Mouse (Mus musculus): ENCODE measurements at regions not wholly inside any gene's neighbourhood (a gene's known extent, or its start where the extent isn't known, plus 50 kb on each side); places are given as distances from the start of the nearest gene placed in this dataset.

DNA sequence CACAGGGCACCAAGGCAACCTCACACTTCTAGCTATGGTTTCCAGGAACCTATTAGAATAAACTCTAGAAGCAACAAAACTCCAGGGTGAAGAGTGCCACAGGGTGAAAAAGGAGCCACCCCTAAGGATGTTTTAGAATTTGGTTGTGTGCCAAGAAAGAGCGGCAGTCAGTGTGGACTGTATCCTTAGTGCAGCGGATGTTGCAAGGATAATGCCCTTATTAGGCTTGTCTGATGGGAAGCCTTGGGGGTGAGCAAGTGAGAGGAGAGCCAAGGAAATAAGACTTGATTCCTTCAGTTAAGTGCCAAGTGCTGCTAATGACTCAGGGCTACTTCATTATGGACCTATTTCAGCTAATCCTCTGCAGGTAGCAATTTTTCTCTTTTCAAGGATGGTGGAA, 197.1 kb upstream of the Il12b start:
- no peaks in the 10 kb centered on the region for H3K27me3 ChIP-seq (ENCODE audit: control insufficient read depth, insufficient read depth, insufficient read length)
- no peak overlapping the region for H3ac ChIP-seq (ENCODE audit: control insufficient read depth, insufficient read length)
- no peaks in the 10 kb centered on the region for H3K79me2 ChIP-seq (ENCODE audit: control insufficient read depth, insufficient read depth)
- TF ChIP-seq POLR2AphosphoS2 (IDR thresholded peaks at IDR 0.05; ENCODE audit: insufficient read length, low read depth) = no peak
- no peak for TF ChIP-seq POLR2A (IDR thresholded peaks at IDR 0.05; ENCODE audit: insufficient read length, low read depth)
- no peak for TF ChIP-seq SRF (IDR thresholded peaks at IDR 0.05; ENCODE audit: control insufficient read depth, insufficient read length, low read depth)
- no peak for TF ChIP-seq TCF3 (IDR thresholded peaks at IDR 0.05; ENCODE audit: insufficient read length, low read depth)
- no peak for TF ChIP-seq MYOG (IDR thresholded peaks at IDR 0.05; ENCODE audit: control insufficient read depth in 1 of 3, insufficient read depth in 1 of 3, insufficient read length in 2 of 3, low read depth in 2 of 3)
- TF ChIP-seq E2F4 (IDR thresholded peaks at IDR 0.05; ENCODE audit: insufficient read depth) = no peak
- TF ChIP-seq TCF12 (IDR thresholded peaks at IDR 0.05; ENCODE audit: insufficient read depth, poor library complexity, severe bottlenecking) = no peak
- no peak for TF ChIP-seq REST (IDR thresholded peaks at IDR 0.05; ENCODE audit: insufficient read depth, insufficient read length)
- TF ChIP-seq USF1 (IDR thresholded peaks at IDR 0.05; ENCODE audit: low read depth) = no peak
- TF ChIP-seq MAX (IDR thresholded peaks at IDR 0.05; ENCODE audit: low read depth) = no peak
- TF ChIP-seq CEBPB (IDR thresholded peaks at IDR 0.05; ENCODE audit: insufficient read depth, poor library complexity, severe bottlenecking) = no peak
- TF ChIP-seq MYOD1 (IDR thresholded peaks at IDR 0.05; ENCODE audit: control insufficient read depth in 1 of 3, insufficient read length in 2 of 3, low read depth in 2 of 3) = no peak
- no peak overlapping the region for H3K4me2 ChIP-seq (ENCODE audit: low read depth)
- H3K36me3 ChIP-seq (ENCODE audit: control insufficient read depth, insufficient read depth) = no peaks in the 10 kb centered on the region
- H3K4me3 ChIP-seq = no peak overlapping the region

DNA sequence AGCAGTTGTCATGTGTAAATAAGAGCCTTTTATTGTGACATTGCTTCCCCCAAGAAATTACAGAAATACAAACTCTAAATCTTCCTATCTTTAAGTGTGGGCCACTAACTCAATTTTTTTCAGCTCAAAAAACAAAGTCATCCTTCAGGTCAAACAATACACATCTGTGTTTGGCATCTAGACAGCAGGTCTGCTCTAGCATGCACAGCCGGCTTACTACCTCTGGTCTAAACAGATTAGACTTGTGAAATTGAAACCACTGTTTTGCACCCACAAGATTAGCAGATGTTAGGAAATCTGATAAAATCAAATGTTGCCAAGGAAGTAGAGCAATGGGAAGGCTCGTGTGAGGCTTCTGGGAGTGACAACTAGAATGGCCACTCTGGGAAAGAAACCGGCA, 195.5 kb upstream of the Il12b start:
- TF ChIP-seq USF1 (IDR thresholded peaks at IDR 0.05; ENCODE audit: low read depth) (no peak), MYOG (IDR thresholded peaks at IDR 0.05; ENCODE audit: control insufficient read depth in 1 of 3, insufficient read depth in 1 of 3, insufficient read length in 2 of 3, low read depth in 2 of 3) (no peak), SRF (IDR thresholded peaks at IDR 0.05; ENCODE audit: control insufficient read depth, insufficient read length, low read depth) (no peak), POLR2A (IDR thresholded peaks at IDR 0.05; ENCODE audit: insufficient read length, low read depth) (no peak), MAX (IDR thresholded peaks at IDR 0.05; ENCODE audit: low read depth) (no peak)
- Histone ChIP-seq H3K79me2 (ENCODE audit: control insufficient read depth, insufficient read depth) (no peaks in the 10 kb centered on the region), H3K4me2 (ENCODE audit: low read depth) (peak overlapping the region; percentile 13)

GRCm38 (mm10) chr11:44206866-44207265, 193.0 kb upstream of the Il12b start:
- no peak overlapping the region for H3K4me2 ChIP-seq (ENCODE audit: low read depth)
- TF ChIP-seq MYOD1 (IDR thresholded peaks at IDR 0.05; ENCODE audit: control insufficient read depth in 1 of 3, insufficient read length in 2 of 3, low read depth in 2 of 3) (no peak), MAX (IDR thresholded peaks at IDR 0.05; ENCODE audit: low read depth) (no peak), TCF12 (IDR thresholded peaks at IDR 0.05; ENCODE audit: insufficient read depth, poor library complexity, severe bottlenecking) (no peak), POLR2A (IDR thresholded peaks at IDR 0.05; ENCODE audit: insufficient read length, low read depth) (no peak), MYOG (IDR thresholded peaks at IDR 0.05; ENCODE audit: control insufficient read depth in 1 of 3, insufficient read depth in 1 of 3, insufficient read length in 2 of 3, low read depth in 2 of 3) (no peak)
- H3K36me3 ChIP-seq (ENCODE audit: control insufficient read depth, insufficient read depth) = no peaks in the 10 kb centered on the region
- H3ac ChIP-seq (ENCODE audit: control insufficient read depth, insufficient read length) = no peak overlapping the region
- H3K79me2 ChIP-seq (ENCODE audit: control insufficient read depth, insufficient read depth) = no peaks in the 10 kb centered on the region
- H3K4me3 ChIP-seq = no peak overlapping the region
- no peaks in the 10 kb centered on the region for H3K27me3 ChIP-seq (ENCODE audit: control insufficient read depth, insufficient read depth, insufficient read length)

More for the DNA sequence above, 195.5 kb upstream of the Il12b start:
- no peak overlapping the region for H3ac ChIP-seq (ENCODE audit: control insufficient read depth, insufficient read length)
- no peaks in the 10 kb centered on the region for H3K27me3 ChIP-seq (ENCODE audit: control insufficient read depth, insufficient read depth, insufficient read length)
- no peak overlapping the region for H3K4me3 ChIP-seq
- H3K36me3 ChIP-seq (ENCODE audit: control insufficient read depth, insufficient read depth) = no peaks in the 10 kb centered on the region

DNA sequence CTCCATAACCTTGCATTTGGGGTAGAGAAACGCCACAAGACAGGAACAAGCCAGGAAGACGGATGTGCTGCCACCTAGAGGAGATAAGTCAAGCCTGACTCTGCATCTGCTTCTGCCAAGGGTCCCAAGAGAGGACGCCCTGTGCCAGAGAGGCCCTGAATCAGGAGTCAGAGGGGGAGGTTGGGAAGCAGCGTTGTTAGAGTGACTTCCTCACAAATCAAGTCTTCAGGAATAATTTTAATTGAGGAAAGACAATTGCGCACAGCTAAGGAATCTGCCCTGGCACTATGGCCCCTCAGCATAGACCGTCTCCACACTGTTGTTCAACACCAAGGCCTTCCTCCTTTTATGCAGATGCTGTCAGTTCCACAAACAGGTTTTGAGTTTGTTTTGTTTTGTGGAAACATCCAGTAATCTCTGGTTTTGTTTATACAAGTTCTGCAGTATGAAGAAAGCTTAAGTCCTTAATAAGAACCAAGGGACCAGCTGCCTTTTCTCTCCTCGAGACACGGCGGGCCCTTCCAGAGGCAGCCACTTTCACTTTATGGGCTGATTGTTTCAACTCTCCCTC, 187.9 kb upstream of the Il12b start:
- no peak for TF ChIP-seq CEBPB (IDR thresholded peaks at IDR 0.05; ENCODE audit: insufficient read depth, poor library complexity, severe bottlenecking)
- no peak for TF ChIP-seq E2F4 (IDR thresholded peaks at IDR 0.05; ENCODE audit: insufficient read depth)
- no peak for TF ChIP-seq USF1 (IDR thresholded peaks at IDR 0.05; ENCODE audit: low read depth)
- no peak for TF ChIP-seq MYOD1 (IDR thresholded peaks at IDR 0.05; ENCODE audit: control insufficient read depth in 1 of 3, insufficient read length in 2 of 3, low read depth in 2 of 3)
- no peak for TF ChIP-seq MAX (IDR thresholded peaks at IDR 0.05; ENCODE audit: low read depth)
- TF ChIP-seq REST (IDR thresholded peaks at IDR 0.05; ENCODE audit: insufficient read depth, insufficient read length) = no peak
- TF ChIP-seq POLR2AphosphoS2 (IDR thresholded peaks at IDR 0.05; ENCODE audit: insufficient read length, low read depth) = no peak
- TF ChIP-seq SRF (IDR thresholded peaks at IDR 0.05; ENCODE audit: control insufficient read depth, insufficient read length, low read depth) = no peak
- TF ChIP-seq TCF12 (IDR thresholded peaks at IDR 0.05; ENCODE audit: insufficient read depth, poor library complexity, severe bottlenecking) = no peak
- TF ChIP-seq POLR2A (IDR thresholded peaks at IDR 0.05; ENCODE audit: insufficient read length, low read depth) = no peak
- Histone ChIP-seq H3K36me3 (ENCODE audit: control insufficient read depth, insufficient read depth) (no peaks in the 10 kb centered on the region), H3K27me3 (ENCODE audit: control insufficient read depth, insufficient read depth, insufficient read length) (no peaks in the 10 kb centered on the region), H3K4me2 (ENCODE audit: low read depth) (no peak overlapping the region), H3ac (ENCODE audit: control insufficient read depth, insufficient read length) (no peak overlapping the region), H3K79me2 (ENCODE audit: control insufficient read depth, insufficient read depth) (no peaks in the 10 kb centered on the region), H3K4me3 (no peak overlapping the region)

DNA sequence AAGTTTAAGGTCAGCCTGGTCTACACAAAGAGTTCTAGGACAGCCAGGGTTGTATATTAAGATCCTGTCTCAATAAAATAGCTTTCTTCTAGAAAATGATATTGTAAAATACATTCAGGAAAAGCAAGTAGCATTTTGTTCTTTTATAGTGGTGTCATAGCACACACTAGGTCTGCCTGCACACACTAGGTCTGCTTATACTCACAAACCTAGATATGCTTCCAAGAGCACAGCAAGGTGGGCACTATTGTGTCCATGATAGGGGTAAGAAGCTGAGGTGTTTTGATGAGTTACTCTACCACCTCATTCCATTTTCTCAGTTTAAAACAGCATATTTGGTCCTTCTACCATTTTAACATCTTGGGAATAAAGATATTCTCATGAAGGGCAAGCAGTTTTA, 185.8 kb upstream of the Il12b start:
- Histone ChIP-seq H3K36me3 (ENCODE audit: control insufficient read depth, insufficient read depth) (no peaks in the 10 kb centered on the region), H3K79me2 (ENCODE audit: control insufficient read depth, insufficient read depth) (no peaks in the 10 kb centered on the region), H3K27me3 (ENCODE audit: control insufficient read depth, insufficient read depth, insufficient read length) (no peaks in the 10 kb centered on the region), H3ac (ENCODE audit: control insufficient read depth, insufficient read length) (no peak overlapping the region), H3K4me3 (no peak overlapping the region), H3K4me2 (ENCODE audit: low read depth) (no peak overlapping the region)
- TF ChIP-seq TCF3 (IDR thresholded peaks at IDR 0.05; ENCODE audit: insufficient read length, low read depth) = no peak
